Mouse (Mus musculus): Measurements from ENCODE around the gene Galnt11. TPM values are rescaled to one million over a fixed set of nuclear protein-coding genes. Genes with fewer than 3 reads are reported as not detected.

The Galnt11 gene
- 20.7 TPM for polyA plus RNA-seq (2014; fragmentation: Illumina TruSeq; extraction: RNeasy Lipid Tissue Mini Kit (QIAGEN cat#74804); ENCODE audit: low read depth, low replicate concordance)

DNA sequence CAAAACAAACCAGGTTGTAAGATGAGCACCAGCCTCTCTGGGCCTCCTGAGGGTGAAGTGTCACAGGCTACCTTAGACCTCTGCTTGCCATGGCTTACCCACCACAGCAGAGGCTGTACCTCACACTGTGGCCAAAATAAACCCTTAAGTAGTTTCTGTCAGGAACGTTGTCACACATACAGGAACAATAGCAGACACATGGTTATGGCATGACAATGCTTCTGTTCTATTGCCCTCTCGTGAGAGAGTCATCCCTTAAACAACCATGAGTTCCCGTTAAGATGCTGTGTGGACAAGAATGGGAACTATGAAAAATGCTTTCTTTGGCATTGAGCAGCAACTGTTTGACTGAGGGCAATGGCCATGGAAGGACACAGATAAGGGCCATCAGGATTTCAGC, at the start of gene Galnt11:
Galnt11 (plus strand) TSS at position 301 of the 400 bp plus-strand sequence.

DNA sequence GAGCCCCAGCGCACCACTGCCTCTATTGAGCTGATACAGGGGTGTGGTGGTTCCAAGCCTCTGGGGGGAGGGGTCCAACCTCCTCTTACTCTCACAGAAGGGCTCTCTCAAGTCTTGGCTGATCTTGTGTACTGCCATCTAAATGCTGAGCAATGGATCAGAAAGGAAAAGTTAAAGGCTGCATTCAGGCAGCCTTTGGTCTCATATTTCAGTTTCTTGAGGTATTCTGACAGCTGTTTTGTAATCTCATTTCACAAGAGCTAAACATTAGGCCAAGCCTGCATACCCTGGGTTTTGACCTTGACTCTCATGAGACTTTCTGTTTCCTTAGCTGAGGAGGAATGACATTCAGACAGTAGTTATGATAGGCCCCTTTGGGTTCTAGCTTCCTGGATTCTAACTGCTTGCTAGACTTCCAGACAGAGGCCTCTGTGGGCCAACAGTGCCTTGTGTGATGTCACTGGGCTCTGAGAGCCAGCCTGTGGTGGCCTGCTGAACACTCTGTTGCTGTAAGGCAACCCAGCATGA, 40.6 kb upstream of the Galnt11 start, which contains the start of gene Galntl5:
Galntl5 (plus strand) TSS at position 457 of the 528 bp plus-strand sequence.

DNA sequence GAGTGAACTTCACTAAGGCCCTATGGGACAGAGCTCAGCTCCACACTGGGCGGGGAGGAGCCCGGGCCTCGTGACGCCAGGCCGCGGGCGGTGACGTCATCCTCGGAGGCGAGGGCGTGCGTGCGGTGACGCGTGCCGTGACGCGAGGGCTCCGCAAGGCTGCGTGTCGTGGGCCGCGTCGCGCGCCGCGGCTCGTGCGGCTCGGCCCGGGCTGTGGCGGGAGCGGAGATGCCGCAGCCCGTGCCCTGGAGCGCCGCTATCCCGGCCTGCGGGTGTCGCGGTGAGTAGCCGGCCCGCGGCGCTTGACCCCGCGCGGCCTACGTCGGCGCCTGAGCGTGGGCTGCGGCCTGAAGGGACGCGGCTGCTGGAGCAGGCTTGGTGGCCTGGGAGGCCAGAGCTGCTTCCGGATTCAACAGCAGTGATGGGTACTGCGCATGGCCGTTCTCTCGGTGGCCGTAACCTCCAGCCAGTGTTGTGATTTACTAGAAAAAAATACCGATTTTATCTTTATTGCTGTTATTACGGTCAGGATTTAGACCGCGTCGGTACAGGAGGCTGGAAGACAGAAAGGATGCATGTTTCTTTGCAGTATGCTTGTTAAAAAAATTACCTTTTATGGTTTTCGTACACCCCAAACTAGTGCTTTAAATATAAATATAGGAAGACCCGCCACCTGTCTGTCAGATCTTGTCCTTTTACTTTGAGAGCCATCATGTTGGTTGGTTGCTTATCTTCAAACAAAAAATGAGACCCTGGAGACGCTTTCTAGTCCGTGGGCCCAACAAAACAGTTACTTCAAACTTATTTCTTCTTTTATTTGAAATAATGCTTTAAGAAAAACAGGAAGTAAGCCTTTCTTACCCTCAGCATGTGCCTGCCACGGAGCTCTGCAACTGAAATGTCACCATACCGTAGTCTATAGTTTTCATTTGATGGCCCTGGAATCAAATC, 1.3 kb downstream of the Galnt11 start, which contains the start of gene E130116L18Rik:
E130116L18Rik (minus strand) TSS at position 402 of the 951 bp plus-strand sequence.

Other genes with a start within 250 kb of the Galnt11 start
- gene Prkag2, start 121.3 kb upstream of the Galnt11 start, polyA plus RNA-seq (2014; fragmentation: Illumina TruSeq; extraction: RNeasy Lipid Tissue Mini Kit (QIAGEN cat#74804); ENCODE audit: low read depth, low replicate concordance): 92.7 TPM
- not detected for gene Galntl5, start 40.4 kb upstream of the Galnt11 start, polyA plus RNA-seq (2014; fragmentation: Illumina TruSeq; extraction: RNeasy Lipid Tissue Mini Kit (QIAGEN cat#74804); ENCODE audit: low read depth, low replicate concordance)
- not detected for gene E130116L18Rik, start 1.2 kb downstream of the Galnt11 start, polyA plus RNA-seq (2014; fragmentation: Illumina TruSeq; extraction: RNeasy Lipid Tissue Mini Kit (QIAGEN cat#74804); ENCODE audit: low read depth, low replicate concordance)

Data from sigmoid colon, adult 10 weeks (tissue).